Mouse (Mus musculus): ENCODE data around the gene Selenov. TPM values are rescaled to one million over a fixed set of nuclear protein-coding genes. Genes with fewer than 3 reads are reported as not detected.

Gene Selenov
- polyA plus RNA-seq, 1 experiment from 2014 or later: 0.26 TPM

GRCm38 (mm10) chr7:28328260-28328659, 37.3 kb upstream of the Selenov start:
- Histone ChIP-seq H3K9ac (ENCODE audit: low read depth, low read length) (no peak overlapping the region), H3K36me3 (ENCODE audit: insufficient read depth, low read length) (peaks cover 59% of the 10 kb centered on the region), H3K4me2 (ENCODE audit: low read length) (no peak overlapping the region), H3K27ac (no peak overlapping the region), H3K9me3 (replicated peaks; ENCODE audit: low read length) (no peaks in the 10 kb centered on the region), H3K4me1 (replicated peaks; ENCODE audit: insufficient read depth, low read length) (no peaks in the 10 kb centered on the region), H3K4me3 (replicated peaks; ENCODE audit: low read depth, low read length) (no peak overlapping the region), H3K27me3 (ENCODE audit: insufficient read depth, low read length) (no peaks in the 10 kb centered on the region)
- 100% methylated on average over 2 of the region's 2 CpGs for WGBS
- ATAC-seq (replicated peaks; ENCODE audit: low FRiP score, low read depth): no peak
- no peak for DNase-seq (ENCODE audit: low spot score)
- TF ChIP-seq CTCF (IDR thresholded peaks at IDR 0.05; ENCODE audit: low read depth): no peak

GRCm38 (mm10) chr7:28326457-28326856, 35.5 kb upstream of the Selenov start:
- peak; percentile 47 for TF ChIP-seq CTCF (IDR thresholded peaks at IDR 0.05; ENCODE audit: low read depth)
- peaks cover 73% of the 10 kb centered on the region for H3K36me3 ChIP-seq (ENCODE audit: insufficient read depth, low read length)
- no peak for DNase-seq (ENCODE audit: low spot score)
- no peak overlapping the region for H3K4me2 ChIP-seq (ENCODE audit: low read length)
- H3K9ac ChIP-seq (ENCODE audit: low read depth, low read length): no peak overlapping the region
- WGBS: 85% methylated on average over 4 of the region's 4 CpGs
- H3K4me1 ChIP-seq (replicated peaks; ENCODE audit: insufficient read depth, low read length): no peaks in the 10 kb centered on the region
- no peak overlapping the region for H3K27ac ChIP-seq
- no peak overlapping the region for H3K4me3 ChIP-seq (replicated peaks; ENCODE audit: low read depth, low read length)
- H3K27me3 ChIP-seq (ENCODE audit: insufficient read depth, low read length): no peaks in the 10 kb centered on the region
- ATAC-seq (replicated peaks; ENCODE audit: low FRiP score, low read depth): no peak
- no peaks in the 10 kb centered on the region for H3K9me3 ChIP-seq (replicated peaks; ENCODE audit: low read length)

- no peaks in the 10 kb centered on the region for H3K9me3 ChIP-seq (replicated peaks; ENCODE audit: low read length)
- WGBS: 98% methylated on average over 8 of the region's 8 CpGs
These were observed 34.3 kb upstream of the Selenov start for GRCm38 (mm10) chr7:28325293-28325692.

GRCm38 (mm10) chr7:28321974-28322720, 31.2 kb upstream of the Selenov start:
- Histone ChIP-seq H3K9ac (ENCODE audit: low read depth, low read length) (no peak overlapping the region), H3K4me1 (replicated peaks; ENCODE audit: insufficient read depth, low read length) (no peaks in the 10 kb centered on the region), H3K27ac (no peak overlapping the region), H3K27me3 (ENCODE audit: insufficient read depth, low read length) (no peaks in the 10 kb centered on the region), H3K4me3 (replicated peaks; ENCODE audit: low read depth, low read length) (no peak overlapping the region), H3K36me3 (ENCODE audit: insufficient read depth, low read length) (peaks cover 78% of the 10 kb centered on the region), H3K4me2 (ENCODE audit: low read length) (no peak overlapping the region), H3K9me3 (replicated peaks; ENCODE audit: low read length) (no peaks in the 10 kb centered on the region)
- DNase-seq (ENCODE audit: low spot score) (no peak), ATAC-seq (replicated peaks; ENCODE audit: low FRiP score, low read depth) (0 out of 2 replicates have a peak, but pooled peaks have one; percentile 17)
- TF ChIP-seq CTCF (IDR thresholded peaks at IDR 0.05; ENCODE audit: low read depth): no peak
- 87% methylated on average over 15 of the region's 15 CpGs for WGBS

More at GRCm38 (mm10) chr7:28325293-28325692, 34.3 kb upstream of the Selenov start:
- Histone ChIP-seq H3K4me1 (replicated peaks; ENCODE audit: insufficient read depth, low read length) (no peaks in the 10 kb centered on the region), H3K27me3 (ENCODE audit: insufficient read depth, low read length) (no peaks in the 10 kb centered on the region), H3K4me2 (ENCODE audit: low read length) (no peak overlapping the region), H3K27ac (no peak overlapping the region), H3K9ac (ENCODE audit: low read depth, low read length) (no peak overlapping the region), H3K4me3 (replicated peaks; ENCODE audit: low read depth, low read length) (no peak overlapping the region), H3K36me3 (ENCODE audit: insufficient read depth, low read length) (peaks cover 72% of the 10 kb centered on the region)
- DNase-seq (ENCODE audit: low spot score) (no peak), ATAC-seq (replicated peaks; ENCODE audit: low FRiP score, low read depth) (no peak)
- no peak for TF ChIP-seq CTCF (IDR thresholded peaks at IDR 0.05; ENCODE audit: low read depth)

- no peaks in the 10 kb centered on the region for H3K27me3 ChIP-seq (ENCODE audit: insufficient read depth, low read length)
- no peaks in the 10 kb centered on the region for H3K9me3 ChIP-seq (replicated peaks; ENCODE audit: low read length)
- H3K4me3 ChIP-seq (replicated peaks; ENCODE audit: low read depth, low read length): no peak overlapping the region
- H3K4me1 ChIP-seq (replicated peaks; ENCODE audit: insufficient read depth, low read length): no peaks in the 10 kb centered on the region
- no peak overlapping the region for H3K27ac ChIP-seq
- H3K36me3 ChIP-seq (ENCODE audit: insufficient read depth, low read length): peaks cover 80% of the 10 kb centered on the region
- TF ChIP-seq CTCF (IDR thresholded peaks at IDR 0.05; ENCODE audit: low read depth): no peak
- no peak for ATAC-seq (replicated peaks; ENCODE audit: low FRiP score, low read depth)
- 92% methylated on average over 17 of the region's 17 CpGs for WGBS
- no peak overlapping the region for H3K4me2 ChIP-seq (ENCODE audit: low read length)
- DNase-seq (ENCODE audit: low spot score): no peak
- no peak overlapping the region for H3K9ac ChIP-seq (ENCODE audit: low read depth, low read length)
These were observed 27.7 kb upstream of the Selenov start for GRCm38 (mm10) chr7:28318714-28319113.

- Histone ChIP-seq H3K27me3 (ENCODE audit: insufficient read depth, low read length) (no peaks in the 10 kb centered on the region), H3K4me2 (ENCODE audit: low read length) (no peak overlapping the region), H3K36me3 (ENCODE audit: insufficient read depth, low read length) (peaks cover 74% of the 10 kb centered on the region), H3K4me3 (replicated peaks; ENCODE audit: low read depth, low read length) (no peak overlapping the region), H3K27ac (no peak overlapping the region), H3K9me3 (replicated peaks; ENCODE audit: low read length) (no peaks in the 10 kb centered on the region), H3K4me1 (replicated peaks; ENCODE audit: insufficient read depth, low read length) (no peaks in the 10 kb centered on the region), H3K9ac (ENCODE audit: low read depth, low read length) (no peak overlapping the region)
- ATAC-seq (replicated peaks; ENCODE audit: low FRiP score, low read depth) (no peak), DNase-seq (ENCODE audit: low spot score) (no peak)
- WGBS: 85% methylated on average over 3 of the region's 3 CpGs
- TF ChIP-seq CTCF (IDR thresholded peaks at IDR 0.05; ENCODE audit: low read depth): no peak
These were observed 27.1 kb upstream of the Selenov start for GRCm38 (mm10) chr7:28318036-28318435.

Data from kidney, postnatal 0 days (tissue).